Mouse (Mus musculus): ENCODE measurements around the gene Wdr76. TPM values are rescaled to one million over a fixed set of nuclear protein-coding genes. Genes with fewer than 3 reads are reported as not detected.

Wdr76 gene
- total RNA-seq, 4 experiments from 2014 or later = 3.0 to 4.5 (median 3.7) TPM

Other genes with a start within 250 kb of the Wdr76 start
- gene Trp53bp1, start 235.3 kb upstream of the Wdr76 start, total RNA-seq (2022) = 100 to 1,000 TPM; 144 to 183 (median 161) TPM
- gene Map1a, start 217.1 kb upstream of the Wdr76 start, total RNA-seq (2022) = 100 to 1,000 TPM; 585 to 644 (median 617) TPM
- gene Ppip5k1, start 151.3 kb upstream of the Wdr76 start, total RNA-seq (2022) = 100 to 1,000 TPM; 100 to 132 (median 118) TPM
- gene Ckmt1, start 149.0 kb upstream of the Wdr76 start, total RNA-seq (2022) = 100 to 1,000 TPM; 386 to 462 (median 428) TPM
- 1 to 10 TPM in 1 of 4 experiments, under 1 TPM in 3; 0.56 to 1.0 (median 0.75) TPM for gene Strc, start 119.6 kb upstream of the Wdr76 start, total RNA-seq (2022)
- 100 to 1,000 TPM; 168 to 236 (median 196) TPM for gene Pdia3, start 92.9 kb upstream of the Wdr76 start, total RNA-seq (2022)
- 1 to 10 TPM; 4.5 to 6.9 (median 5.3) TPM for gene Catsper2, start 92.9 kb upstream of the Wdr76 start, total RNA-seq (2022)
- gene Ell3, start 62.4 kb upstream of the Wdr76 start, total RNA-seq (2022) = not detected
- gene Serf2, start 57.5 kb upstream of the Wdr76 start, total RNA-seq (2022) = 100 to 1,000 TPM; 111 to 162 (median 132) TPM
- 10 to 100 TPM; 16.2 to 22.7 (median 17.0) TPM for gene Hypk, start 53.4 kb upstream of the Wdr76 start, total RNA-seq (2022)
- under 1 TPM in 3 of 4 experiments, not detected in 1; 0.25 to 0.74 (median 0.36) TPM for gene Serinc4, start 49.9 kb upstream of the Wdr76 start, total RNA-seq (2022)
- 10 to 100 TPM; 40.8 to 46.2 (median 43.9) TPM for gene Mfap1b, start 32.7 kb upstream of the Wdr76 start, total RNA-seq (2022)
- 10 to 100 TPM; 29.3 to 31.4 (median 30.5) TPM for gene Mfap1a, start 58 bp upstream of the Wdr76 start, total RNA-seq (2022)

All from layer of hippocampus, adult 8-10 months (tissue).